Mouse (Mus musculus): ENCODE measurements around the gene Nufip2. TPM values are rescaled to one million over a fixed set of nuclear protein-coding genes. Genes with fewer than 3 reads are reported as not detected.

Nufip2 gene
- total and polyA plus RNA-seq, 3 experiments, result 24.7 to 56.1 (median 50.5) TPM

DNA sequence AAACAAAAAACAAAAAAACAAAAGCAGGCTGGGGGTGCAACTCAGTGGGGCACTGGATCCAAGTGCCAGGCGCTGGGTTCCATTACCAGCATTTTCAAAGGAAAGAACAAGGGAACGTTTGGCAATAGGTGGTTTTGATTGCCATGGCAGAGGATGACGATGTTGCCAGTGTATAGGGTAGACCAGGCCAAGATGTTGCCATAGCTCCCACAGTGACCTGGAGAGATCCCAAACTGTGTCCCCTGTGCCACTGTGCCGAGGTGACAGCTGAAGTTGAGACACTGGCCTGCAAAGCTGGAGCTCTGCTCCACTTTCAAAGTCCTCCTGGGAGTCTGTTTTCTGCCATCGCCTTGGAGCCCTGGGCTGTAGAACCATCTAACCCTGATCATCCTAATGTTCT lies 63.0 kb downstream of the Nufip2 start:
- TF ChIP-seq TBP (IDR thresholded peaks at IDR 0.05; ENCODE audit: low read depth, low read length) (no peak), ZKSCAN1 (IDR thresholded peaks at IDR 0.05; ENCODE audit: low read depth, low read length) (no peak), MXI1 (IDR thresholded peaks at IDR 0.05; ENCODE audit: low read depth, low read length) (no peak), POLR2A (IDR thresholded peaks at IDR 0.05; ENCODE audit: control insufficient read depth in 1 of 2, insufficient read depth in 1 of 2, low read depth in 1 of 2, low read length in 2 of 2, poor library complexity in 1 of 2) (no peak)
- 0 out of 4 replicates have a peak, but pooled peaks cover 0 to 2% of the 10 kb centered on the region in 2 experiments for H3K27me3 ChIP-seq (ENCODE audit: control insufficient read depth in 1 of 2, insufficient read depth in 2 of 2, low read length in 2 of 2)
- no peak overlapping the region for H3K27ac ChIP-seq (ENCODE audit: control insufficient read depth, low read depth, low read length)
- H3K4me3 ChIP-seq (ENCODE audit: control insufficient read depth in 1 of 2, insufficient read depth in 1 of 2, low read depth in 2 of 2, low read length in 2 of 2), result no peak overlapping the region
- peaks cover 0 to 11% of the 10 kb centered on the region in 2 experiments; a peak in 2 of 4 replicates for H3K36me3 ChIP-seq (ENCODE audit: control insufficient read depth in 1 of 2, insufficient read depth in 2 of 2, low read length in 2 of 2)
- H3K9ac ChIP-seq (ENCODE audit: control insufficient read depth, low read depth, low read length, poor library complexity, severe bottlenecking), result no peak overlapping the region
- H3K9me3 ChIP-seq (replicated peaks; ENCODE audit: insufficient read depth, low read length), result no peaks in the 10 kb centered on the region
- DNase-seq (ENCODE audit: low read depth, low spot score), result no peak
- H3K79me2 ChIP-seq (ENCODE audit: control insufficient read depth, insufficient read depth, low read length, poor library complexity), result no peaks in the 10 kb centered on the region
- H3K4me1 ChIP-seq (ENCODE audit: control insufficient read depth in 1 of 2, insufficient read depth in 2 of 2, low read length in 2 of 2), result peaks cover 0 to 24% of the 10 kb centered on the region in 2 experiments; a peak in 2 of 4 replicates

DNA sequence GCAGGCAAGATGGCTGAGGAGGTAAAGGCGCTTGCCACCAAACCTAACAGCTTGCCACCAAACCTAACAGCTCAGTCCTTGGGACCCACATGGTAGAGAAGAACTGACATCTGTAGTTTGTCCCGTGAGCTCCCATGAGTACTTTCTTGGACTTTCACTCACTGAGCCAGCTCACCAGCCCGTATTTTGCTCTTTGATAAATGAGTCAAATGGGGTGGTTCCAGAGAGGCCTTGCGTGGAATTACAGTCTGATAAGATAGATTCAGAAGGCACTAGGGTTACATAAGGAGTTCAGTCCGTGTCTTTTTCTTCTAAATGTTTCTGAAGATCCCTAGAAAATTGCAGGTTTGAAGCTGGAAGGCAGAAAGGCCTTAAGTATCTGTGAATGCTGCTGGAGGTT lies 66.6 kb downstream of the Nufip2 start:
- Histone ChIP-seq H3K9me3 (replicated peaks; ENCODE audit: insufficient read depth, low read length) (no peaks in the 10 kb centered on the region), H3K4me3 (ENCODE audit: control insufficient read depth in 1 of 2, insufficient read depth in 1 of 2, low read depth in 2 of 2, low read length in 2 of 2) (no peak overlapping the region), H3K36me3 (ENCODE audit: control insufficient read depth in 1 of 2, insufficient read depth in 2 of 2, low read length in 2 of 2) (peaks cover 0 to 11% of the 10 kb centered on the region in 2 experiments; a peak in 2 of 4 replicates), H3K79me2 (ENCODE audit: control insufficient read depth, insufficient read depth, low read length, poor library complexity) (no peaks in the 10 kb centered on the region), H3K4me1 (ENCODE audit: control insufficient read depth in 1 of 2, insufficient read depth in 2 of 2, low read length in 2 of 2) (peaks cover 0 to 18% of the 10 kb centered on the region in 2 experiments; a peak in 2 of 4 replicates), H3K9ac (ENCODE audit: control insufficient read depth, low read depth, low read length, poor library complexity, severe bottlenecking) (no peak overlapping the region), H3K27ac (ENCODE audit: control insufficient read depth, low read depth, low read length) (no peak overlapping the region), H3K27me3 (ENCODE audit: control insufficient read depth in 1 of 2, insufficient read depth in 2 of 2, low read length in 2 of 2) (peaks cover 2% of the 10 kb centered on the region in 2 experiments; a peak in 1 of 4 replicates)
- 0 out of 2 replicates have a peak, but pooled peaks have one; percentile 9 for TF ChIP-seq TBP (IDR thresholded peaks at IDR 0.05; ENCODE audit: low read depth, low read length)
- TF ChIP-seq CHD1 (IDR thresholded peaks at IDR 0.05; ENCODE audit: low read depth, low read length), result no peak
- TF ChIP-seq GATA1 (IDR thresholded peaks at IDR 0.05; ENCODE audit: low read depth, low read length), result 0 out of 2 replicates have a peak, but pooled peaks have one; percentile 32
- no peak for TF ChIP-seq MYC (IDR thresholded peaks at IDR 0.05; ENCODE audit: low read depth, low read length)
- TF ChIP-seq EP300 (IDR thresholded peaks at IDR 0.05; ENCODE audit: low read depth in 1 of 2, low read length in 2 of 2), result 0 out of 4 replicates have a peak, but pooled peaks of 1 of the 2 experiments have one; percentile 26
- TF ChIP-seq MAZ (IDR thresholded peaks at IDR 0.05; ENCODE audit: low read depth, low read length), result no peak
- TF ChIP-seq ZNF384 (IDR thresholded peaks at IDR 0.05; ENCODE audit: low read depth, low read length), result no peak
- TF ChIP-seq SMC3 (IDR thresholded peaks at IDR 0.05; ENCODE audit: low read depth, low read length), result 0 out of 2 replicates have a peak, but pooled peaks have one; percentile 5
- peak; percentile 41 for DNase-seq (ENCODE audit: low read depth, low spot score)

DNA sequence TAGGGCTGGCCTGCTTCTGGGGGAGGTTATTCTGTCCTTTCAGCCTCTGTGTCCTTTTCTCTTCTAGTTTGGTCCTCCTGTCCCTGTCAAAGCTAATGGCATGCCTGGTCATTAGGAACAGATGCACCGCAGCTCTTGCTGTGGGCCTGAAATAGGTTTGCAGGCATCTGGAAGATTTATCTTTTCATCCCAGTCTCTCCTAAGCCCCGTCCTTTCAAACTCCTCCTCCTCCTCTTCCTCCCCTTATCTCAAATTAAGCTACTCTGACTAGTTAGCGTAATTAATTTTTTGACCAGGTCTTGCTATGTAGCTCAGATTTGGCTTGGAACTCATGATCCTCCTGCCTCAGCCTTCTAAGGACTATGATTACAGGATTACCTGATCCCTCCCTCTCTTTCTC lies 67.5 kb downstream of the Nufip2 start:
- Histone ChIP-seq H3K36me3 (ENCODE audit: control insufficient read depth in 1 of 2, insufficient read depth in 2 of 2, low read length in 2 of 2) (peaks cover 0 to 11% of the 10 kb centered on the region in 2 experiments; a peak in 2 of 4 replicates), H3K27me3 (ENCODE audit: control insufficient read depth in 1 of 2, insufficient read depth in 2 of 2, low read length in 2 of 2) (peaks cover 2% of the 10 kb centered on the region in 2 experiments; a peak in 1 of 4 replicates), H3K4me3 (ENCODE audit: control insufficient read depth in 1 of 2, insufficient read depth in 1 of 2, low read depth in 2 of 2, low read length in 2 of 2) (no peak overlapping the region), H3K9ac (ENCODE audit: control insufficient read depth, low read depth, low read length, poor library complexity, severe bottlenecking) (no peak overlapping the region), H3K27ac (ENCODE audit: control insufficient read depth, low read depth, low read length) (no peak overlapping the region), H3K4me1 (ENCODE audit: control insufficient read depth in 1 of 2, insufficient read depth in 2 of 2, low read length in 2 of 2) (peaks cover 0 to 18% of the 10 kb centered on the region in 2 experiments; a peak in 2 of 4 replicates), H3K9me3 (replicated peaks; ENCODE audit: insufficient read depth, low read length) (no peaks in the 10 kb centered on the region), H3K79me2 (ENCODE audit: control insufficient read depth, insufficient read depth, low read length, poor library complexity) (no peaks in the 10 kb centered on the region)
- DNase-seq (ENCODE audit: low read depth, low spot score), result no peak
- no peak for TF ChIP-seq KAT2A (conservative IDR thresholded peaks at IDR 0.05; ENCODE audit: low read depth, low read length)
- no peak for TF ChIP-seq POLR2AphosphoS5 (IDR thresholded peaks at IDR 0.05; ENCODE audit: borderline replicate concordance, low read depth, low read length)
- TF ChIP-seq NRF1 (IDR thresholded peaks at IDR 0.05; ENCODE audit: insufficient read depth, low read depth, low read length, poor library complexity, severe bottlenecking), result no peak
- TF ChIP-seq ZMIZ1 (IDR thresholded peaks at IDR 0.05; ENCODE audit: low read depth, low read length), result no peak
- TF ChIP-seq MYB (IDR thresholded peaks at IDR 0.05; ENCODE audit: low read depth, low read length), result no peak
- TF ChIP-seq MAZ (IDR thresholded peaks at IDR 0.05; ENCODE audit: low read depth, low read length), result no peak
- no peak for TF ChIP-seq MXI1 (IDR thresholded peaks at IDR 0.05; ENCODE audit: low read depth, low read length)
- no peak for TF ChIP-seq JUND (IDR thresholded peaks at IDR 0.05; ENCODE audit: low read depth, low read length)
- TF ChIP-seq USF1 (IDR thresholded peaks at IDR 0.05; ENCODE audit: low read depth, low read length), result no peak
